Mouse (Mus musculus): ENCODE results near the gene Tcl1b3. TPM values are rescaled to one million over a fixed set of nuclear protein-coding genes. Genes with fewer than 3 reads are reported as not detected.
"Not testable (repeated sequence)": the region's sequence is repeated elsewhere in the genome, so short reads cannot be mapped to it uniquely, and the experiment has no call there.

Gene Tcl1b3
- polyA plus RNA-seq (2015; fragmentation: Nextera tagmentation; extraction: Ambion mirVana) = not detected in 2 replicates

GRCm38 (mm10) chr12:105190743-105191142, at the start of gene Tcl1b3:
Gene Tcl1b3 (plus strand): TSS chr12:105191043.
- 91% methylated on average over 6 of the region's 6 CpGs for WGBS
- H3K9me3 ChIP-seq (ENCODE audit: control insufficient read depth, low read length); H3K36me3 ChIP-seq (ENCODE audit: control insufficient read depth, insufficient read depth, low read length); ATAC-seq; H3K27ac ChIP-seq (ENCODE audit: low read length); H3K27me3 ChIP-seq (replicated peaks; ENCODE audit: control insufficient read depth, insufficient read depth, low read length); H3K4me3 ChIP-seq (ENCODE audit: low read length); H3K9ac ChIP-seq (ENCODE audit: low read depth, low read length); H3K4me1 ChIP-seq (ENCODE audit: control insufficient read depth, insufficient read depth, low read length); H3K4me2 ChIP-seq (ENCODE audit: low read depth, low read length): not testable (repeated sequence)

GRCm38 (mm10) chr12:105143096-105143495, 47.7 kb upstream of the Tcl1b3 start:
- Histone ChIP-seq H3K4me2 (ENCODE audit: low read depth, low read length) (no peak overlapping the region), H3K27me3 (replicated peaks; ENCODE audit: control insufficient read depth, insufficient read depth, low read length) (no peaks in the 10 kb centered on the region), H3K4me1 (ENCODE audit: control insufficient read depth, insufficient read depth, low read length) (no peaks in the 10 kb centered on the region), H3K27ac (ENCODE audit: low read length) (no peak overlapping the region), H3K4me3 (ENCODE audit: low read length) (no peak overlapping the region), H3K9me3 (ENCODE audit: control insufficient read depth, low read length) (no peaks in the 10 kb centered on the region), H3K9ac (ENCODE audit: low read depth, low read length) (no peak overlapping the region), H3K36me3 (ENCODE audit: control insufficient read depth, insufficient read depth, low read length) (no peaks in the 10 kb centered on the region)
- WGBS = 93% methylated on average over 3 of the region's 3 CpGs
- no peak for ATAC-seq

- not testable (repeated sequence) for H3K36me3 ChIP-seq (ENCODE audit: control insufficient read depth, insufficient read depth, low read length); H3K4me1 ChIP-seq (ENCODE audit: control insufficient read depth, insufficient read depth, low read length); H3K27me3 ChIP-seq (replicated peaks; ENCODE audit: control insufficient read depth, insufficient read depth, low read length); H3K4me3 ChIP-seq (ENCODE audit: low read length); H3K9me3 ChIP-seq (ENCODE audit: control insufficient read depth, low read length); ATAC-seq; H3K9ac ChIP-seq (ENCODE audit: low read depth, low read length); H3K4me2 ChIP-seq (ENCODE audit: low read depth, low read length); H3K27ac ChIP-seq (ENCODE audit: low read length)
- WGBS = 50% methylated on average over 1 of the region's 1 CpGs
Observed at GRCm38 (mm10) chr12:105144928-105145327, 45.9 kb upstream of the Tcl1b3 start.

GRCm38 (mm10) chr12:105145714-105146113, 45.1 kb upstream of the Tcl1b3 start, which contains the start of gene Tcl1b2:
Gene Tcl1b2 (plus strand): TSS chr12:105146014.
- Histone ChIP-seq H3K36me3 (ENCODE audit: control insufficient read depth, insufficient read depth, low read length) (no peaks in the 10 kb centered on the region), H3K4me2 (ENCODE audit: low read depth, low read length) (no peak within 1 kb of the TSS), H3K9me3 (ENCODE audit: control insufficient read depth, low read length) (no peaks in the 10 kb centered on the region), H3K4me3 (ENCODE audit: low read length) (no peak within 1 kb of the TSS), H3K27me3 (replicated peaks; ENCODE audit: control insufficient read depth, insufficient read depth, low read length) (no peaks in the 10 kb centered on the region), H3K9ac (ENCODE audit: low read depth, low read length) (no peak within 1 kb of the TSS), H3K4me1 (ENCODE audit: control insufficient read depth, insufficient read depth, low read length) (no peaks in the 10 kb centered on the region), H3K27ac (ENCODE audit: low read length) (no peak within 1 kb of the TSS)
- ATAC-seq = no peak
- WGBS = 74% methylated on average over 3 of the region's 3 CpGs

GRCm38 (mm10) chr12:105155286-105155685, 35.6 kb upstream of the Tcl1b3 start:
- H3K9ac ChIP-seq (ENCODE audit: low read depth, low read length); H3K4me2 ChIP-seq (ENCODE audit: low read depth, low read length); ATAC-seq; H3K4me3 ChIP-seq (ENCODE audit: low read length); H3K27me3 ChIP-seq (replicated peaks; ENCODE audit: control insufficient read depth, insufficient read depth, low read length); H3K27ac ChIP-seq (ENCODE audit: low read length); H3K9me3 ChIP-seq (ENCODE audit: control insufficient read depth, low read length); H3K4me1 ChIP-seq (ENCODE audit: control insufficient read depth, insufficient read depth, low read length); H3K36me3 ChIP-seq (ENCODE audit: control insufficient read depth, insufficient read depth, low read length): not testable (repeated sequence)
- 68% methylated on average over 4 of the region's 4 CpGs for WGBS

GRCm38 (mm10) chr12:105158842-105159241, 32.0 kb upstream of the Tcl1b3 start:
- Histone ChIP-seq H3K36me3 (ENCODE audit: control insufficient read depth, insufficient read depth, low read length) (no peaks in the 10 kb centered on the region), H3K4me1 (ENCODE audit: control insufficient read depth, insufficient read depth, low read length) (no peaks in the 10 kb centered on the region), H3K9me3 (ENCODE audit: control insufficient read depth, low read length) (no peaks in the 10 kb centered on the region), H3K4me2 (ENCODE audit: low read depth, low read length) (no peak overlapping the region), H3K4me3 (ENCODE audit: low read length) (no peak overlapping the region), H3K9ac (ENCODE audit: low read depth, low read length) (no peak overlapping the region), H3K27ac (ENCODE audit: low read length) (no peak overlapping the region), H3K27me3 (replicated peaks; ENCODE audit: control insufficient read depth, insufficient read depth, low read length) (no peaks in the 10 kb centered on the region)
- WGBS = 70% methylated on average over 6 of the region's 6 CpGs
- ATAC-seq = no peak

GRCm38 (mm10) chr12:105159390-105159789, 31.5 kb upstream of the Tcl1b3 start, which contains the start of gene Tcl1b1:
Gene Tcl1b1 (plus strand): TSS chr12:105159690.
- no peak within 1 kb of the TSS for H3K9ac ChIP-seq (ENCODE audit: low read depth, low read length)
- WGBS = 77% methylated on average over 4 of the region's 4 CpGs
- ATAC-seq = no peak

GRCm38 (mm10) chr12:105166734-105167133, 24.1 kb upstream of the Tcl1b3 start:
- no peak overlapping the region for H3K4me2 ChIP-seq (ENCODE audit: low read depth, low read length)
- H3K9me3 ChIP-seq (ENCODE audit: control insufficient read depth, low read length) = no peaks in the 10 kb centered on the region
- no peaks in the 10 kb centered on the region for H3K36me3 ChIP-seq (ENCODE audit: control insufficient read depth, insufficient read depth, low read length)
- no peak overlapping the region for H3K27ac ChIP-seq (ENCODE audit: low read length)
- H3K27me3 ChIP-seq (replicated peaks; ENCODE audit: control insufficient read depth, insufficient read depth, low read length) = no peaks in the 10 kb centered on the region
- WGBS = 78% methylated on average over 3 of the region's 3 CpGs
- no peak overlapping the region for H3K4me3 ChIP-seq (ENCODE audit: low read length)
- no peak overlapping the region for H3K9ac ChIP-seq (ENCODE audit: low read depth, low read length)
- ATAC-seq = no peak
- H3K4me1 ChIP-seq (ENCODE audit: control insufficient read depth, insufficient read depth, low read length) = no peaks in the 10 kb centered on the region

More at GRCm38 (mm10) chr12:105159390-105159789, 31.5 kb upstream of the Tcl1b3 start, which contains the start of gene Tcl1b1:
- H3K36me3 ChIP-seq (ENCODE audit: control insufficient read depth, insufficient read depth, low read length) = no peaks in the 10 kb centered on the region
- H3K4me1 ChIP-seq (ENCODE audit: control insufficient read depth, insufficient read depth, low read length) = no peaks in the 10 kb centered on the region
- H3K27me3 ChIP-seq (replicated peaks; ENCODE audit: control insufficient read depth, insufficient read depth, low read length) = no peaks in the 10 kb centered on the region
- H3K9me3 ChIP-seq (ENCODE audit: control insufficient read depth, low read length) = no peaks in the 10 kb centered on the region
- H3K4me3 ChIP-seq (ENCODE audit: low read length) = no peak within 1 kb of the TSS
- no peak within 1 kb of the TSS for H3K27ac ChIP-seq (ENCODE audit: low read length)
- no peak within 1 kb of the TSS for H3K4me2 ChIP-seq (ENCODE audit: low read depth, low read length)

- H3K4me3 ChIP-seq (ENCODE audit: low read length) = no peak overlapping the region
- no peak for ATAC-seq
- H3K4me2 ChIP-seq (ENCODE audit: low read depth, low read length) = no peak overlapping the region
- no peak overlapping the region for H3K9ac ChIP-seq (ENCODE audit: low read depth, low read length)
- no peaks in the 10 kb centered on the region for H3K4me1 ChIP-seq (ENCODE audit: control insufficient read depth, insufficient read depth, low read length)
- no peak overlapping the region for H3K27ac ChIP-seq (ENCODE audit: low read length)
- no peaks in the 10 kb centered on the region for H3K9me3 ChIP-seq (ENCODE audit: control insufficient read depth, low read length)
- H3K36me3 ChIP-seq (ENCODE audit: control insufficient read depth, insufficient read depth, low read length) = no peaks in the 10 kb centered on the region
- H3K27me3 ChIP-seq (replicated peaks; ENCODE audit: control insufficient read depth, insufficient read depth, low read length) = no peaks in the 10 kb centered on the region
- 80% methylated on average over 2 of the region's 2 CpGs for WGBS
Observed at GRCm38 (mm10) chr12:105173366-105173765, 17.5 kb upstream of the Tcl1b3 start.

GRCm38 (mm10) chr12:105174318-105174717, 16.5 kb upstream of the Tcl1b3 start:
- H3K27me3 ChIP-seq (replicated peaks; ENCODE audit: control insufficient read depth, insufficient read depth, low read length) = not testable (repeated sequence)

More at GRCm38 (mm10) chr12:105174318-105174717, 16.5 kb upstream of the Tcl1b3 start:
- not testable (repeated sequence) for H3K4me3 ChIP-seq (ENCODE audit: low read length); H3K36me3 ChIP-seq (ENCODE audit: control insufficient read depth, insufficient read depth, low read length); H3K4me2 ChIP-seq (ENCODE audit: low read depth, low read length); H3K9me3 ChIP-seq (ENCODE audit: control insufficient read depth, low read length); H3K4me1 ChIP-seq (ENCODE audit: control insufficient read depth, insufficient read depth, low read length); H3K27ac ChIP-seq (ENCODE audit: low read length); H3K9ac ChIP-seq (ENCODE audit: low read depth, low read length); ATAC-seq
- 46% methylated on average over 2 of the region's 2 CpGs for WGBS

Measured in intestine, embryonic 16.5 days (tissue).